Mouse (Mus musculus) thymus, adult 2 months (tissue): Measurements from ENCODE around the gene Gabbr2. TPM values are rescaled to one million over a fixed set of nuclear protein-coding genes. Genes with fewer than 3 reads are reported as not detected.
A peak's percentile ranks its signal among the peaks of the same experiment; 100 is the strongest.

Experiments used
- DNase-seq: peaks from one replicate; pipeline ENCODE4 v3.0.0; 2021
- H3K27ac ChIP-seq: fragments of 200-500 bp; 2 replicates; pipeline ENCODE4 v1.5.1; 2012; ENCODE audit warnings: low read length, control low read depth; ENCODE audit not compliant: control insufficient read depth, insufficient read depth
- H3K27me3 ChIP-seq: fragments of 200-500 bp; 2 replicates; pipeline ENCODE4 v1.6.1; 2012; ENCODE audit warnings: mild to moderate bottlenecking, low read length, moderate library complexity, mixed read lengths; ENCODE audit not compliant: control insufficient read depth, insufficient read depth
- H3K36me3 ChIP-seq: fragments of 200-500 bp; 2 replicates; pipeline ENCODE4 v1.6.1; 2012; ENCODE audit warnings: mild to moderate bottlenecking, low read length, moderate library complexity; ENCODE audit not compliant: control insufficient read depth, insufficient read depth
- H3K4me1 ChIP-seq: fragments of 200-500 bp; replicated peaks from 2 replicates; pipeline ENCODE4 v1.6.1; 2012; ENCODE audit warnings: low read length; ENCODE audit not compliant: control insufficient read depth, insufficient read depth
- H3K4me3 ChIP-seq: fragments of 200-500 bp; 2 replicates; pipeline ENCODE4 v1.5.1; 2012; ENCODE audit warnings: mild to moderate bottlenecking, low read length, control low read depth, moderate library complexity; ENCODE audit not compliant: control insufficient read depth, insufficient read depth
- CTCF ChIP-seq: fragments of 200-500 bp; IDR thresholded peaks from 2 replicates; pipeline ENCODE4 v1.5.1; 2012; ENCODE audit warnings: mild to moderate bottlenecking, control low read depth, low read length, moderate library complexity, borderline replicate concordance; ENCODE audit not compliant: control insufficient read depth, poor library complexity, insufficient read depth; ENCODE audit errors: extremely low read depth
- POLR2A ChIP-seq: fragments of 200-500 bp; IDR thresholded peaks from 2 replicates; pipeline ENCODE4 v1.6.1; 2012; ENCODE audit warnings: mild to moderate bottlenecking, low read length, control low read depth, moderate library complexity; ENCODE audit not compliant: control insufficient read depth, poor library complexity, insufficient read depth; ENCODE audit errors: extremely low read depth
- WGBS: fragments of 180-500 bp; shearing (Covaris S2); methylation state at CpG from one replicate; pipeline ENCODE4 v1.1.7; 2018; 5-methylcytosine and 5-hydroxymethylcytosine counted together
- polyA plus RNA-seq: library from polyadenylated mRNA; depleted of rRNA; stranded (reverse); fragments of >200 nt; gene quantifications from 2 replicates; pipeline ENCODE4 v1.2.3, GENCODE M21; 2012

The Gabbr2 gene
- polyA plus RNA-seq, 1 experiment, result 0.20 TPM

- 11% methylated on average over 14 of the region's 14 CpGs for WGBS
- Histone ChIP-seq H3K27ac (no peak overlapping the region), H3K36me3 (no peaks in the 10 kb centered on the region), H3K27me3 (no peaks in the 10 kb centered on the region), H3K4me1 (peaks cover 5% of the 10 kb centered on the region), H3K4me3 (no peak overlapping the region)
- no peak for DNase-seq
- TF ChIP-seq POLR2A (no peak), CTCF (no peak)
Measured at GRCm38 (mm10) chr4:46791268-46791951, 200.3 kb downstream of the Gabbr2 start.

- no peak overlapping the region for H3K4me3 ChIP-seq
- WGBS, result 54% methylated on average over 9 of the region's 9 CpGs
- H3K4me1 ChIP-seq, result peaks cover 5% of the 10 kb centered on the region
- TF ChIP-seq POLR2A (no peak), CTCF (no peak)
- no peak for DNase-seq
- no peaks in the 10 kb centered on the region for H3K27me3 ChIP-seq
- H3K36me3 ChIP-seq, result no peaks in the 10 kb centered on the region
- no peak overlapping the region for H3K27ac ChIP-seq
Measured at GRCm38 (mm10) chr4:46790609-46791267, 200.9 kb downstream of the Gabbr2 start.

DNA sequence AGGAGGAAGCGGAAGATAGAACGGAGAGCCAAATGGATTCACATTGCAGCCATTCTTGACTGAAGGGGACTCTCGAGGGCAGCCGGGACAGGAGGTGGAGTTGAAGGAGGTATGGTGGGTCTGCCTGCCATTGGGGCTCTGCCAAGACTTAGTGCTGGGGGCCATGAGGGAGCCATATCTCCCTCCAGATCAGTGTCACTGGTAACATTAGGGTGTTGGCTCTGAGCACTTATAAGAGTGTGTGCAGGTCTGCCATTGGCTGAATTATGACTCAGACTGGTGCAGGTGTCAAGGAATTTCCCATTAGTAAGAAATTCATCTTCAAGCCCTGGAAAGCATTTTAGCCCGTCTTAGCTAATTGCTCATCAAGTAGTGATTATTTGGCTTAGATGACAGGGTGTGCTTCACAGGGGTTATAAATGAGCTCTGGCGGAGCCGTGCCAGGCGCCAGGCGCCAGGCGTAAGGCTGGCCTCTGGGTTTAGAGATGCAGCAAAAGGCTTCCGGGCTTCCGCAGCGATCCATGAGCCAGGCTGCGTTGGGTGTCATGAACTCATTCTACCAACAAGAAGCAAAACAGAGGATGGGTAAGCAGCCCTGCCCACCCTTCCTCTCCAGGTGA is 207.1 kb downstream of the Gabbr2 start:
- WGBS, result 97% methylated on average over 14 of the region's 14 CpGs
- TF ChIP-seq POLR2A, result no peak
- TF ChIP-seq CTCF, result no peak
- no peak overlapping the region for H3K27ac ChIP-seq
- no peaks in the 10 kb centered on the region for H3K27me3 ChIP-seq
- H3K4me3 ChIP-seq, result no peak overlapping the region
- no peaks in the 10 kb centered on the region for H3K4me1 ChIP-seq
- H3K36me3 ChIP-seq, result no peaks in the 10 kb centered on the region
- DNase-seq, result no peak

DNA sequence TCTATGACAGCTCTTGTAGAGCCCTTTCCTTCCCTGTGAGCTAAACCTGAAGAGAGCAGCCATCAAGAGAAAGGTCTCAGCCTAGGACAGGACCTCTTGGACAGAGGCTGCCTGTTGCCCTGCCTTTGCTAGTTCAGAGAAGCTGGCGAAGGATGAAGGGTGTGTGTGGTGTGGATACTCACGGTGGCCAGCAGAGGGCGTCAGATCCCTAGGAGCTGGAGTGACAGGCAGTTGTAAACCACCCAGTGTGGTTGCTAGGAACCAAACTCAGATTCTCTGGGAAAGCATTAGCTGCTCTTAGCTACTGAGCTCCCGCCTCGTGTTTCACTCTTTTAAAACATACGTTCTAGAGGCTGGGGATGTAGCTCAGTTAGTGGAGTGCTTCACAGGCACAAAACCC is 210.6 kb downstream of the Gabbr2 start:
- no peak overlapping the region for H3K27ac ChIP-seq
- peak; percentile 26 for DNase-seq
- H3K36me3 ChIP-seq, result no peaks in the 10 kb centered on the region
- 84% methylated on average over 6 of the region's 6 CpGs for WGBS
- TF ChIP-seq POLR2A (no peak), CTCF (peak; percentile 51; the same call in 1 of the 2 replicates)
- H3K4me1 ChIP-seq, result no peaks in the 10 kb centered on the region
- H3K27me3 ChIP-seq, result no peaks in the 10 kb centered on the region
- H3K4me3 ChIP-seq, result no peak overlapping the region

- Histone ChIP-seq H3K27me3 (no peaks in the 10 kb centered on the region), H3K36me3 (no peaks in the 10 kb centered on the region), H3K4me3 (no peak overlapping the region), H3K4me1 (no peaks in the 10 kb centered on the region), H3K27ac (no peak overlapping the region)
- 44% methylated on average over 5 of the region's 5 CpGs for WGBS
- TF ChIP-seq CTCF (no peak), POLR2A (no peak)
- DNase-seq, result no peak
Measured at GRCm38 (mm10) chr4:46775959-46776358, 215.7 kb downstream of the Gabbr2 start.

DNA sequence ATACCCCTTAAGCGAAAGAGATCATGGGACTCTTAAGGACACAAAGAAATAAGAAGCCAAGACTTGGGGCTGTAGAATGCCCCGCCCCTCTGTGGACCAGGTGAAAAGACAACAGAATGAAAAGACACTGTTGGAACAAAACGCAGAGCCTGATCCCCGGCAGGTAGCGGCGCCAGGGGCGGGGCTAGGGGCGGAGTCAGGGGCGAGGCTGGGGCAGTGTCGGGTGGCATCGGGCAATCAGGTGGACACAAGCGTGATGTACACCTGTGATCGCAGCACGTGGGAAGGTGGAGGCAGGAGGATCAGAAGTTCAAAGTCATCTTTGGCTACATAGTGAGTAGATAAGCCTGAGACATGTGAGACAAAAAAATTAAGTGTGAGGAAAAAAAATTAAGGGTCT is 217.0 kb downstream of the Gabbr2 start:
- no peaks in the 10 kb centered on the region for H3K36me3 ChIP-seq
- WGBS, result 78% methylated on average over 14 of the region's 14 CpGs
- TF ChIP-seq POLR2A (no peak), CTCF (no peak)
- no peak for DNase-seq
- H3K4me3 ChIP-seq, result no peak overlapping the region
- no peak overlapping the region for H3K27ac ChIP-seq
- no peaks in the 10 kb centered on the region for H3K27me3 ChIP-seq
- no peaks in the 10 kb centered on the region for H3K4me1 ChIP-seq
